Mouse (Mus musculus): ENCODE results near the gene Rhof.

The Rhof gene

GRCm38 (mm10) chr5:123132308-123133071 is at the start of gene Rhof:
TSS of gene Rhof (minus strand) at chr5:123132692.
- DNase-seq, result peak; percentile 93 to 96

- no peak for DNase-seq
Measured at GRCm38 (mm10) chr5:123181536-123181935, 49.0 kb upstream of the Rhof start.

GRCm38 (mm10) chr5:123180390-123180789 is 47.9 kb upstream of the Rhof start:
- DNase-seq, result no peak

- no peak for DNase-seq
Measured at GRCm38 (mm10) chr5:123178792-123179191, 46.3 kb upstream of the Rhof start.

- DNase-seq, result peak; percentile 90 to 92
Measured at GRCm38 (mm10) chr5:123171646-123172350, 39.3 kb upstream of the Rhof start.

- DNase-seq, result no peak
Measured at GRCm38 (mm10) chr5:123170365-123170764, 37.9 kb upstream of the Rhof start.

- DNase-seq, result no peak
Measured at GRCm38 (mm10) chr5:123169284-123169683, 36.8 kb upstream of the Rhof start, which contains the start of gene Psmd9. TSS of gene Psmd9 (plus strand) at chr5:123169413.

- DNase-seq, result no peak
Measured at GRCm38 (mm10) chr5:123167591-123167990, 35.1 kb upstream of the Rhof start.

GRCm38 (mm10) chr5:123166437-123166836 is 33.9 kb upstream of the Rhof start:
- peak in 1 of 2 experiments; percentile 24 for DNase-seq

GRCm38 (mm10) chr5:123162942-123163341 is 30.4 kb upstream of the Rhof start:
- no peak for DNase-seq

- DNase-seq, result no peak
Measured at GRCm38 (mm10) chr5:123160341-123160740, 27.8 kb upstream of the Rhof start.

GRCm38 (mm10) chr5:123159866-123160265 is 27.4 kb upstream of the Rhof start:
- DNase-seq, result no peak

- DNase-seq, result no peak
Measured at GRCm38 (mm10) chr5:123159446-123159845, 27.0 kb upstream of the Rhof start.

GRCm38 (mm10) chr5:123157972-123158371 is 25.5 kb upstream of the Rhof start:
- DNase-seq, result no peak

- DNase-seq, result no peak
Measured at GRCm38 (mm10) chr5:123156763-123157162, 24.3 kb upstream of the Rhof start.

- DNase-seq, result peak; percentile 81 to 86
Measured at GRCm38 (mm10) chr5:123155425-123155824, 22.9 kb upstream of the Rhof start.

- DNase-seq, result no peak
Measured at GRCm38 (mm10) chr5:123152901-123153300, 20.4 kb upstream of the Rhof start.

GRCm38 (mm10) chr5:123151707-123152362 is 19.3 kb upstream of the Rhof start:
- no peak for DNase-seq

GRCm38 (mm10) chr5:123151077-123151476 is 18.6 kb upstream of the Rhof start:
- no peak for DNase-seq

GRCm38 (mm10) chr5:123150641-123151040 is 18.1 kb upstream of the Rhof start:
- DNase-seq, result no peak

- peak; percentile 96 to 97 for DNase-seq
Measured at GRCm38 (mm10) chr5:123149451-123150400, 17.2 kb upstream of the Rhof start.

GRCm38 (mm10) chr5:123148073-123148722 is 15.7 kb upstream of the Rhof start:
- peak; percentile 56 to 61 for DNase-seq
